Mouse (Mus musculus) kidney, postnatal 0 days (tissue): ENCODE data around the gene Plxna4. TPM values are rescaled to one million over a fixed set of nuclear protein-coding genes. Genes with fewer than 3 reads are reported as not detected.

Source experiments
- ATAC-seq: fragments of 200-750 bp; cut with Nextera tagmentation; replicated peaks from 2 replicates; pipeline ENCODE4 v1.8.0; 2017; ENCODE audit warnings: low read depth, moderate number of reproducible peaks, moderate TSS enrichment, moderate library complexity; ENCODE audit not compliant: low FRiP score
- DNase-seq: peaks from one replicate; pipeline ENCODE4 v3.0.0-alpha.2; 2016; ENCODE audit warnings: low spot score
- H3K27ac ChIP-seq: fragments of 300-500 bp; sonication (generic); 2 replicates; pipeline ENCODE4 v1.5.1; 2014; ENCODE audit warnings: mild to moderate bottlenecking
- H3K27me3 ChIP-seq: fragments of 300-500 bp; sonication (generic); 2 replicates; pipeline ENCODE4 v1.6.1; 2014; ENCODE audit warnings: low read length, mixed read lengths; ENCODE audit not compliant: insufficient read depth
- H3K36me3 ChIP-seq: fragments of 300-500 bp; sonication (generic); 2 replicates; pipeline ENCODE4 v1.6.1; 2014; ENCODE audit warnings: low read length, mixed read lengths; ENCODE audit not compliant: insufficient read depth
- H3K4me1 ChIP-seq: fragments of 300-500 bp; sonication (generic); replicated peaks from 2 replicates; pipeline ENCODE4 v1.6.1; 2014; ENCODE audit warnings: antibody characterized with exemption, low read length, mixed read lengths; ENCODE audit not compliant: insufficient read depth
- H3K4me2 ChIP-seq: fragments of 300-500 bp; sonication (generic); 2 replicates; pipeline ENCODE4 v1.6.1; 2014; ENCODE audit warnings: mild to moderate bottlenecking, low read length, moderate library complexity, mixed read lengths
- H3K4me3 ChIP-seq: fragments of 300-500 bp; sonication (generic); replicated peaks from 2 replicates; pipeline ENCODE4 v1.5.1; 2014; ENCODE audit warnings: low read depth, low read length
- H3K9ac ChIP-seq: fragments of 300-500 bp; sonication (generic); 2 replicates; pipeline ENCODE4 v1.6.1; 2014; ENCODE audit warnings: low read depth, low read length
- H3K9me3 ChIP-seq: fragments of 300-500 bp; sonication (generic); replicated peaks from 2 replicates; pipeline ENCODE4 v1.6.1; 2016; ENCODE audit warnings: low read length, inconsistent platforms, mixed read lengths
- CTCF ChIP-seq: IDR thresholded peaks from 2 replicates; pipeline ENCODE4 v1.5.1; 2016; ENCODE audit warnings: antibody characterized with exemption, low read depth, mild to moderate bottlenecking, moderate library complexity
- WGBS: fragments of 180-500 bp; shearing (Covaris S2); extraction: QIAGEN DNeasy Blood & Tissue Kit; methylation state at CpG from one replicate; pipeline ENCODE4 v1.1.7; 2014; 5-methylcytosine and 5-hydroxymethylcytosine counted together
- polyA plus RNA-seq: library from polyadenylated mRNA; unstranded; fragments of >200 nt; fragmentation: Nextera tagmentation; extraction: Ambion mirVana; gene quantifications from 2 replicates; pipeline ENCODE4 v1.2.1, GENCODE M21; 2015

Plxna4 gene
- polyA plus RNA-seq, 1 experiment from 2014 or later = 0.83 TPM

- TF ChIP-seq CTCF = no peak
- WGBS = 89% methylated on average over 3 of the region's 3 CpGs
These were observed 131.4 kb downstream of the Plxna4 start for GRCm38 (mm10) chr6:32456641-32457040.

GRCm38 (mm10) chr6:32451851-32452250 is 136.1 kb downstream of the Plxna4 start:
- Histone ChIP-seq H3K4me1 (no peaks in the 10 kb centered on the region), H3K4me2 (no peak overlapping the region), H3K27ac (no peak overlapping the region), H3K9ac (no peak overlapping the region), H3K27me3 (no peaks in the 10 kb centered on the region), H3K4me3 (no peak overlapping the region), H3K36me3 (no peaks in the 10 kb centered on the region), H3K9me3 (no peaks in the 10 kb centered on the region)
- no peak for TF ChIP-seq CTCF
- ATAC-seq (no peak), DNase-seq (no peak)

More at GRCm38 (mm10) chr6:32456641-32457040, 131.4 kb downstream of the Plxna4 start:
- H3K4me2 ChIP-seq = no peak overlapping the region
- DNase-seq = no peak
- H3K4me3 ChIP-seq = no peak overlapping the region
- H3K9ac ChIP-seq = no peak overlapping the region
- ATAC-seq = no peak
- no peaks in the 10 kb centered on the region for H3K4me1 ChIP-seq
- no peaks in the 10 kb centered on the region for H3K27me3 ChIP-seq
- H3K27ac ChIP-seq = no peak overlapping the region
- H3K9me3 ChIP-seq = no peaks in the 10 kb centered on the region
- no peaks in the 10 kb centered on the region for H3K36me3 ChIP-seq

GRCm38 (mm10) chr6:32449237-32449963 is 138.6 kb downstream of the Plxna4 start:
- Histone ChIP-seq H3K27ac (no peak overlapping the region), H3K9ac (no peak overlapping the region), H3K9me3 (no peaks in the 10 kb centered on the region), H3K4me3 (no peak overlapping the region), H3K4me2 (no peak overlapping the region), H3K4me1 (no peaks in the 10 kb centered on the region), H3K36me3 (no peaks in the 10 kb centered on the region), H3K27me3 (no peaks in the 10 kb centered on the region)
- no peak for DNase-seq
- no peak for ATAC-seq
- no peak for TF ChIP-seq CTCF
- 70% methylated on average over 8 of the region's 8 CpGs for WGBS

- Histone ChIP-seq H3K9ac (no peak overlapping the region), H3K36me3 (no peaks in the 10 kb centered on the region), H3K4me1 (no peaks in the 10 kb centered on the region), H3K4me2 (no peak overlapping the region), H3K9me3 (no peaks in the 10 kb centered on the region), H3K27me3 (no peaks in the 10 kb centered on the region), H3K27ac (no peak overlapping the region), H3K4me3 (no peak overlapping the region)
- 77% methylated on average over 3 of the region's 3 CpGs for WGBS
- ATAC-seq (no peak), DNase-seq (no peak)
- TF ChIP-seq CTCF = no peak
These were observed 139.2 kb downstream of the Plxna4 start for GRCm38 (mm10) chr6:32448787-32449186.

GRCm38 (mm10) chr6:32446276-32446675 is 141.7 kb downstream of the Plxna4 start:
- TF ChIP-seq CTCF = no peak
- Histone ChIP-seq H3K27ac (no peak overlapping the region), H3K27me3 (no peaks in the 10 kb centered on the region), H3K9ac (no peak overlapping the region), H3K36me3 (no peaks in the 10 kb centered on the region), H3K4me2 (no peak overlapping the region), H3K4me3 (no peak overlapping the region), H3K9me3 (no peaks in the 10 kb centered on the region), H3K4me1 (no peaks in the 10 kb centered on the region)
- DNase-seq (no peak), ATAC-seq (no peak)
- WGBS = 83% methylated on average over 4 of the region's 4 CpGs

- no peak overlapping the region for H3K4me2 ChIP-seq
- DNase-seq = no peak
- H3K27ac ChIP-seq = no peak overlapping the region
- no peak overlapping the region for H3K9ac ChIP-seq
- H3K4me3 ChIP-seq = no peak overlapping the region
- TF ChIP-seq CTCF = no peak
- no peaks in the 10 kb centered on the region for H3K27me3 ChIP-seq
- no peak for ATAC-seq
- H3K4me1 ChIP-seq = no peaks in the 10 kb centered on the region
- 48% methylated on average over 2 of the region's 2 CpGs for WGBS
- H3K9me3 ChIP-seq = no peaks in the 10 kb centered on the region
- no peaks in the 10 kb centered on the region for H3K36me3 ChIP-seq
These were observed 142.7 kb downstream of the Plxna4 start for GRCm38 (mm10) chr6:32445246-32445645.

GRCm38 (mm10) chr6:32444393-32444792 is 143.6 kb downstream of the Plxna4 start:
- no peak for TF ChIP-seq CTCF
- H3K4me2 ChIP-seq = no peak overlapping the region
- H3K27ac ChIP-seq = no peak overlapping the region
- 65% methylated on average over 2 of the region's 2 CpGs for WGBS
- H3K9ac ChIP-seq = no peak overlapping the region
- H3K27me3 ChIP-seq = no peaks in the 10 kb centered on the region
- DNase-seq (no peak), ATAC-seq (no peak)
- no peaks in the 10 kb centered on the region for H3K4me1 ChIP-seq
- no peak overlapping the region for H3K4me3 ChIP-seq
- H3K9me3 ChIP-seq = no peaks in the 10 kb centered on the region
- H3K36me3 ChIP-seq = no peaks in the 10 kb centered on the region
